Mouse (Mus musculus): Measurements from ENCODE around the gene Lysmd1.
"Not testable (repeated sequence)": the region's sequence is repeated elsewhere in the genome, so short reads cannot be mapped to it uniquely, and the experiment has no call there.

The Lysmd1 gene

DNA sequence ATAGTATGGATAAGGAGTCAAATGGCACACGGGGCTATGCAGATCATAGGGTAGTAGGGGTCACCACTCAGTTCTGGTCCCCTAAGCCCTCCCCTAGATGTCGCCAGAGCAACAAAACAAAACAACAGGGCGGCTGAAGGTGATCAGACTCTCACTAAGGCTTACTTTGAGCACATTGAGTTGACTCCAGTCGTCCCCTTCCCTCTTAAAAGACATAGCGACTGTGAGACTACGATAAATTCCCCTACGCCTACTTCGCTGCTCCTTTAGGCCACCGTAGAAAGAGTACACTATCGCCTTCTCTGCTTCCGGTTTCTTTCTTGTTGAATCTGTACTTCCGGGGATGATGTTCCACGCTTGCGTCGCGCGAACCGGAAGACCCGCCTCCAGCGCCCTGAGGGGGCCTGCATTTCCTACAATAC, at the start of gene Lysmd1, which contains the start of gene Scnm1:
Gene Lysmd1 (plus strand): TSS at position 409 of the 422 bp plus-strand sequence.
Gene Scnm1 (minus strand): TSS at position 332 of the 422 bp plus-strand sequence.
- in situ Hi-C loops (cut with MboI) = no loop called here

DNA sequence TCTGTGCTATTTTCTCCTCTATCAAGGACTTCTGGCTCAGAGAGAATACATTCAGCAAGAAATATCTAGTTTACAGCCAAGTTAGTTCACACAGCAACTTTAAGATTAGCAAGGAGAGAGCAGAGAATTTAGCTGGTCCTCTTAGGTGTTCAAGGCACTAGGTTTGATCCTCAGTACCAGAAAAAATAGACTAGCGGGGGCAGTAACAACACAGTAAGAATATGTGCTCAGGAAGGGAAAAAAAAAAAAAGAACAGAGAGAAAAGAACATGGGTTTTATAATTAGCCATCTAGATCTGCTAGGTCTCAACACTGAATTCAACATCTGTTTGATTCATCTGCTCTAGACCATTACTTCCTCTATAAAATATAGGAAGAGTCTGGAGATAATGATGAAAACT, 45.8 kb upstream of the Lysmd1 start:
- in situ Hi-C loops (cut with MboI) = no loop called here

DNA sequence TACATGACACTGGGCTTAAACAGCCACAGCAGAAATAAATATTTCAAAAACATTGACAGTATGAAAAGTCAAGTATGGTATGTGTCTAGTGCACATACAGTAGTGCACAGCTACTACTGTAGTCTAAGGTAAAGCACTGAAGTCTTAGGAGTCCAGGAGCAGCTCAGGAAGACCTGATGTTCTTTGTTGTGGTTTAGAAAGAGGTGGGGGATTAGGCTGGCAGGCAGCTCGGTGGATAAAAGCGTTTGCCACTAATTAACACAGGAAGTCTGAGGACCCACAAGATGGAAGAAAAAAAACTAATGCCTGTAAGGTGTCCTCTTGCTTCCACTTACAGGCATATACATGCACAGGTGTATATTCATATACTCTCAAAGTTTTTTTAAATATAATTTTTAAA, 33.0 kb upstream of the Lysmd1 start:
- in situ Hi-C loops (cut with MboI) = no loop called here

DNA sequence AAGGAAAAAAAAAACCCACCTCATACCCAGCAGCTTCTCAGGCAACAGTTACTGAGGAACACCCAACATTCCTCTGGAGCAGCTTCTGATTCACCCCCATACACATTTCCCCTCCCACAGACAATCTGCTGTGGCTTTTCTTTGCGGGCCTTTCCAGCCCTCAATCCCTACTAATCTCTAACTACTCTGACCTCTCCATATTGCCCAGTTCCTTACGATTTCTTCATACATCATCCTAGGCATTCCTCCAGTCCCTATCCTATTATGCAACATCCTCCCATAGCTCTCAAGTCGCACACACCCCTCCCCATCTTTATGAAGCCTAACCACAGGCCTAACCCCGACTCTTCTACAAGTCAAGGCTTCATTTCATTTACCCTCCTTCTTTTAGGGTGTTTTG, 28.8 kb upstream of the Lysmd1 start:
- in situ Hi-C loops (cut with MboI) = no loop called here

DNA sequence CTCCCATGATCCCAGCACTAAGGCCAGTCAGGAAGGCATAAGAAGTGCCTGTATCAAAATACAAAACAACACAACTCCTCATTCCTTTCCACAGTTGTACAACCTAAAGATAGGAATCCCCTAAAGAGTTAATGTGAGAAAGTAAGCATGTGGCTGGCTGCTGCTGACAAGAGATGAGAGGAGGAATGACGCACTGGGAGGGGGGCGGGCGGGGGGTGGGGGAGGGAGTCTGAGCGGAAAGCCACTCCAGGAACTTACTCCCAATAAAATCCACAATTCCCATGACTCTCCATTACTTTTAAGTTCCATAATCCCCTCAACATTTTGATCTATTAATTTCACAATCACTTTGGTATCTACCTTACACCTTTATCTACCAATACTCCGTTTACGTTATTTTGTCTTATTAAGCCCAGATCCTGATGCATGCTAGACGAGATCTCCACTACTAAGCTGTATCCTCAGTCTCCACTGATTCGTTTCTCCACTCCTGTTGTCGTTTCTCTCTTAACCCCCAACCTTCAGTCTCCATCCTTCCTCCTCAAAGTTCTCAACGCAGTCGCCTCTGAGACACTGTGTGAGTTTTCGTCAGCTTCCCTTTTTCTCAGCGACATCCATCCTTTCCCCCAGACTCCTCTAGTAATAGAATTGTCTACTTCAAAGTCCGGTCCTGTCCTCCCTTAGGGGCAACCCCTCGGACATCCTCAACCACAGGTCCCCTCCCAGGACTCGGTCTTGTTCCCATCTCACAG, 28.1 kb upstream of the Lysmd1 start:
- in situ Hi-C loops (cut with MboI) = no loop called here

DNA sequence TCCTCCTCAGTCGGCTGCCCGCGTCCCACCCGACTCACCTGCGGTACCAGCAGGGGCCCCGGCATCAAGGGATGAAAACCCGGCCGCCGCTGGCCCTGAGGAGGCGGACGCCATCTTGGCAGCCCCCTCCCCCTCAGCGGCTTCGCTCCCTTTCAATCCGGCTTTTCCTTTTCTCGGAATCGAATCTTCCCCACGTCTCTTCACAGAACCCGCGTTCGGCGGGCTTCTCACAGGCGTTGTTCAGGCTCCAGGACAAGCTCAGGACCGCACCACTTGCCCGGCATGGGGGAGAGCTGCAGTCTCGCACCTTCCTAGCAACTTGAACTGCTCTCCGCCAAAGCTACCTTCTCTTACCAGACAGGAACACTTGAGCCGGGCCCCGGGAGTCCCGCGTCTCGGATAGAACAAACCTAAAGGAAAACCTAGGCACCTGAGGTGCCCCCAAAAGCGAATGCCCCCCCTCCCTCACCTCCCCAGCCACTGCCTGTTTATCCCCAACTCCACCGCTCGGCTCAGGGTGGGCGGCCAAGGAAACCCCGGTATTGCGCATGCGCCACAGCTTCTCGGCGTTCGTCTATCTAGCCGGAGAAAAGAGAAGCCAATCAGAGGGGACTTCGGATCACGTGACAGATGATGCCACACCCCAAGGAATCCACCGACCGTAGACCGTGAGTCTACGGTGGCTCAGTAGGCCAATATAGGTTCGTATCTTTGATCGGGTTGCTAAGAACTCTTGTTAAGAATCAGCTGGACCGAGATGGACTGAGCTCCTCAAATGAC, 27.4 kb upstream of the Lysmd1 start, which contains the start of gene Pip5k1a:
Gene Pip5k1a (minus strand): TSS at position 593 of the 780 bp plus-strand sequence.
- in situ Hi-C loops (cut with MboI) = no loop called here

DNA sequence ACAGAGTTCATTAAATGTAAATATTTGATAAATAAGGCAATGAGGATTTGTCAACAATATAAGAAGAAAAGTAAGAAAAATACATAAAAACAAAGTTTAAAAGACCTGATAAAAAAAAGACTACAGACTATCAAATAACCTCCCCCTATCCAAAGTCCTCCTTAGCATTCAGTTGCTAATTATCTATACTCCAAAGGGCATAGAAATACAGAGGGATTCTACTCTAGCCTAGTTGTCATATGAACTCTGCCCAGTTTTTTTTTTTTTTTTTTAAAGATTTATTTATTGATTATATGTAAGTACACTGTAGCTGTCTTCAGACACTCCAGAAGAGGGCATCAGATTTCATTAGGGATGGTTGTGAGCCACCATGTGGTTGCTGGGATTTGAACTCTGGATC, 26.6 kb upstream of the Lysmd1 start:
- in situ Hi-C loops (cut with MboI) = not testable (repeated sequence)

DNA sequence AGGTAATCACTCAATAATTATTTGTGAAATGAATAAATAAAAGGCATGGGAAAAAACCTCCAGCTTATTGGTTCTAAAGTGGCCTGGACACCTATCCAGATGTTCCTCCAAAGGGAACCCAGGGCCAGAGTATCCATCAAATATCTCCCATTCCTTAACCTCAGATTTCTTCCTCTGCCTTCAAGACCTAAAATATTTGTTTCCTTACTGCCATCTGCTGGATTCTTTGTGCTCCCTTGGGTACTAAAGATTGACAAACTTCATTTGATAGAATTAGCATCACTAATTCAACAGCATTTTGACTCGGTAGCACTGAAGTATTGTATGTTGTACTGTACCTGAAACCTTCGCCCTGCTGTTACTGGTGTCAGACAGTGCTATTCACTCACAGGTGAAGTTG, 26.0 kb upstream of the Lysmd1 start:
- in situ Hi-C loops (cut with MboI) = no loop called here

DNA sequence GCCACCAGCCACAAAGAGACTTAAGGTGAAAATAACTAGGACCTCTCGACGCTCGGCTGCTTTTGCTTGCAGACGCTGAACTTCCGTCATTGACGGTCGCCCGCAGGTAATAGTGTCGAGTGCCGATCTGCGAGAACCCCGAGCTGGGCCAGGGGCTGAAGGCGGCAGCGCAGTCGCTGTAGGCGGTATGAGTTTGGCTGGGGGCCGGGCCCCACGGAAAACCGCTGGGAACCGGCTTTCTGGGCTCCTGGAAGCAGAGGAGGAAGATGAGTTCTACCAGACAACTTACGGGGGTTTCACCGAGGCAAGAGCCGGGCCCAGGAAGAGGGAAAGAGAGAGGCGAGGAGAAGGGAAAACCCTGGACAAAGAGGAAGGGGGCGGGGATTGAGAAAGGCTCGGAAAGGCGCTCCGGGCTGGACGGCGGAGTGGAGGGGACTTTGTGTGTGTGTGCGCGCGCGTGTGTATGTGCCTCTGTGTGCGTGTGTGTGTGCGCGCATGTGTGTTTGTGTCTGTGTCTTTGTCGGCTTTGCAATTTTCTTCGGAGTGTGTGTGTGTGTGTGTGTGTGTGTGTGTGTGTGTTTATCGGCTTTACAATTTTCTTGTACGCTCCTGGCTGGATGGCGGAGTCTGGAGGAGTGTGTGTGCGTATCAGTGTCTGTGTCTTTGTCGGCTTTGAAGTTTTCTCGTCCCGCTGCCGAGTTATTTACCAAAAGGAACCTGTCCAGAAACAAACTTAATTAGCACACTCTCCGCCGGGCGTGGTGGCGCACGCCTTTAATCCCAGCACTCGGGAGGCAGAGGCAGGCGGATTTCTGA, 22.8 kb upstream of the Lysmd1 start, which contains the start of gene Vps72:
Gene Vps72 (plus strand): TSS at position 112 of the 816 bp plus-strand sequence.
- in situ Hi-C loops (cut with MboI) = no loop called here

DNA sequence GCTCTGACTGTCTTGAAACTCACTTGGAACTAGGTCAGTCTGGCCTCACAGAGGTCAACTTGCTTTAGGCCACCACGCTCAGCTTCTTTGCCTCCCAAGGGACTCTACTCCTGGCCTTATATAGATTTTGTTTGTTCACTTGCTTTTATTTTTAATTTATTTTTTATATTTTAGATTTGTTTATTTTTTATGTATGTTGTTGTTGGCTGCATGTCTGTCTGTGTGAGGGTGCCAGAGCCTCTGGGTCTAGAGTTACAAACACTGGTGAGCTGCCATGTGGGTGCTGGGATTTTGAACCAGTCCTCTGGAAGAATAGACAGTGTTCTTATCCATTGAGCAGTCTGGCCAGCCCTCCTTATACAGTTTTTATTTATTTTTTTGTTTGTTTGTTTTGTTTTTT, 21.1 kb upstream of the Lysmd1 start:
- in situ Hi-C loops (cut with MboI) = no loop called here

DNA sequence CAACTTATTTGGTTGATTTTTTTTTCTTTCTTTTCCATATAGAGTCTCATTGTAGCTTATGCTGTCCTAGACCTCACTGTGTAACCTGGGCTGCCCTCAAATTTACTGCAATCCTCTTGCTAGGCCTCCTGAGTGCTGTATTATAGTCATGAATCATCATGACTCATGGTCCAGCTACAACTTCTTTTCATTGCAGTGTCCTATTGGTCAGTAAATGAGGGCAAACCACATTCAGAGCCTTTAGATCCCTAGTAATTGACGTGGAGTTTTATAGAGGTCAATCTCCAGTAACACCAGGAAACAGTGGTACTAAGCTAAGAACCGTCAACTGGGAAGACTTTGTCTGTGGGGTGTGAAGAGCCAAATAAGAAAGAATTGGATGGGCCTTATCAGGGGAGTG, 16.1 kb upstream of the Lysmd1 start:
- in situ Hi-C loops (cut with MboI) = no loop called here

DNA sequence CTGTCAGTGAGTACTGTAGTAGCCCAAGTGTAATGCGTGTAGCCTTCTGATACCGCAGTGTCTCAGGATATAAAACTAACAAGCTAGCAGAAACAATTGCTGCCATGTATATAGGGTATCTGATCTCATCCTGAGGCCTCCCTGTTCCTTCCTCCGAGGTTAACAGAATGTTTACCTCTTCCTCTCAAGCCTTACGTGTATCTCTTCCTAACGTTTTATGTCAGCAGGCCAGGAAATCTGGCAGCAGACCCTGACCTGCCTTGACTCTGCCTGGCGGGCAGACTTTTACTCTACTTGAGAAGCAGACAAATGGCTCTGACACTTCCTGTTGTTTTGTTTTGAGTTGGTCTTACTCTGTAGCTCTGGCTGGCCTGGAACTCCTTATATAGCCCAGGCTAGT, 12.3 kb upstream of the Lysmd1 start:
- in situ Hi-C loops (cut with MboI) = no loop called here

DNA sequence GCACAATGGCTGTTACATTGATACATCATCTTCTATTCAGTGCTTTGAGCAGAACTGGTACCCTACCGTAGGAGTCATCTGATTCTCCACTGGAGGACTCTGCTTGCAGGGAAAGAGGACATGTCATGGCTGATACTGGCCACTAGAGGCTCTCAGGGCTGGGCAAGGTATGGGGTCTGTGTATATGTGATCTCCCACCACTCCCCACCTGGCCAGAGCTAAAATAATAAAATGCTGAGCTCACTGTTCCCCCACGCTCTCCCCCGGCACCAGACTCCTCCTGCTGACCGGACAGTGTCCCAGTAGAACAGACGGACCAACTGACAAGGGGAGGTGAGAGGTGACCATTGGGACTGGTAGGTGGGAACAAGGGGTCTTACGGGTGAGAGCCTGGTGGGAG, 9.6 kb upstream of the Lysmd1 start, which contains the start of gene Tmod4:
Gene Tmod4 (plus strand): TSS at position 231 of the 400 bp plus-strand sequence.
- in situ Hi-C loops (cut with MboI) = no loop called here

DNA sequence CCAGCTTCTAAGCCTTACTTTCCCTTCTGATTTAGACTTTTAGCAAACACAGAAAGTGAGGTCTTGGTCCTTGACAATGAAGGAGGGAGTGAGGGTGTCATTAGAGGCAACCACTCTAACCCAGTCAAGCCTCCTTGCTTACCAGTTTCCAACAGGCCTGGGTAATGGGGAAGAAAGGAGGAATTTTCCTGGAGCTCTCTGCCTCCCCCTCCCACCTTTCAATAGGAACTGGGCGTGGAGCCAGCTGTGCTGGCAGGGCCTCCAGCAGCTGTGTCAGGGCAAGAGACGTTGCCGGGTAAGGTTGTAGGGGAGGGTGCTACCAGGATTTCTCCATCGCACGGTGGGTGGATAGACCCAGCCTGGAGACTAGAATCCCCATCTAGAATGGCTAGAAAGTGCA, 8.9 kb upstream of the Lysmd1 start:
- in situ Hi-C loops (cut with MboI) = no loop called here

DNA sequence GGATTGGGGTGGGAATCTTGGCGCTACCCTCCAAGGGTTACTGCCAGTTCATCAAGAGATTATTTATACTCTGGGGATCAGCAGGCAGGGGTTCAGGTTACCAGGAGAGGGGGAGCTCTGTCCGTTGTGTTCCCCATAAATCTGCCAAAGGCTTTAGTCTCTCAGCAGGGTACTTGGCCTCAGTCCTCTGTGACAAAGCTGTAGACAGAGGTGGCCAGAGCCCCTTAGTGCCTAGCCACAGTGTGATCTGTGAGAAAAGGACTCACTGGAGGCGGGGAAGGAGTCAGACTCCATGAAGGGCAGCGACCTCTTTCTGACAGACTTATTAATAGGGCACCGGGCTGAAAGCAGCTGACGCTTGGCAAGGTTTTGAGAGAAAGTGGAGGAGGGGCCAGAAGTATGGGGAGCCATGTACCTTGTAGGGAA, 4.6 kb upstream of the Lysmd1 start:
- in situ Hi-C loops (cut with MboI) = no loop called here

DNA sequence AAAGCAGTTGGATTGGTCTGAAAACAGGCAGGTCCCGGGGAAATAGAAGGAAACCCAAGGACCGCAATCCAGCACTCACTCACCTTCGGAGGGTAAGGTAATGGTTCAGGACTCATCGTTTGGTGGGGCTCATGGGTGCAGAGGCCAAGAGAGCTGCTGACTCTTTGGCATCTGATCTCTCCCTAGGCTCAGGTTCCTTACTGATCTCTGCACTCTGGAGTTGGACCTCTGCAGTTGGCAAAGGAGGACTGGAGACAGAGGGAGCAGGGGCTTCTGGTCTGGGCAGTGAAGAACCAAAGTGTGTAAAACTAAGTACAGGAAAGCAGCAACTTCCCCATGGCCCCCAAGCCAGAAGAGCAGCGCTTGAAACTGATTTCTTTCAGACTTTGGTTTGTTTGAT, 3.8 kb upstream of the Lysmd1 start:
- in situ Hi-C loops (cut with MboI) = no loop called here

DNA sequence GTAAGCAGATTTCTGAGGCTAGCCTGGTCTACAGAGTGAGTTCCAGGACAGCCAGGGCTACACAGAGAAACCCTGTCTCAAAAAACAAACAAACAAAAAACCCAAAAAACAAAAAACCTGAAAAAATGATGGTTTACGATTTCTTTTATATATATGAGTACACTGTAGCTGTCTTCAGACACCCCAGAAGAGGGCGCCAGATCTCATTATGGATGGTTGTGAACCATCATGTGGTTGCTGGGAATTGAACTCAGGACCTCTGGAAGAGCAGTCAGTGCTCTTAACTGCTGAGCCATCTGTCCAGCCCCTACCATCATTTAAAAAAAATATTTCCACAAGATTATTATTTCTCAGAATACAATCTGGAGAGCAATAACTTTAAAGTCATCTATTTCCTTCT, 1.5 kb upstream of the Lysmd1 start:
- in situ Hi-C loops (cut with MboI) = not testable (repeated sequence)

DNA sequence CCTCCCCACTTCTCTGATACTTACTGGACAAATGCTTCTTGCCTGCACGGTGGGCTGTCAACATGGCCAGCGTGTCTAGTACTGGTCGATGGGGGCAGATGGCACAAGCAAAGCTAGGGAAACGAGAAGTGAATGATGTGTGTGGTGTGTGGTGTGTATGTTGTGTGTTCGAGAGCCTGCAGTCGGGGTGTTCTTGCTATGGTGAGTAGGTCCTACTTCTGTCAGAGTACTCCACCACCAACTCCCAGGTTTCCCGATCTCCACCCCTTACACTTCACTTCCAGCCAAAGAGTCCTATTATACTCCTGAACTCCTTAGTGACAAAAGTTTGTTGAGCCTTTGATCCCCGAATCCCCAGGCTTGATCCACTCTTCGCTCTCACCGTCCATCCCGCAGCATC, 712 bp upstream of the Lysmd1 start:
- in situ Hi-C loops (cut with MboI) = no loop called here

DNA sequence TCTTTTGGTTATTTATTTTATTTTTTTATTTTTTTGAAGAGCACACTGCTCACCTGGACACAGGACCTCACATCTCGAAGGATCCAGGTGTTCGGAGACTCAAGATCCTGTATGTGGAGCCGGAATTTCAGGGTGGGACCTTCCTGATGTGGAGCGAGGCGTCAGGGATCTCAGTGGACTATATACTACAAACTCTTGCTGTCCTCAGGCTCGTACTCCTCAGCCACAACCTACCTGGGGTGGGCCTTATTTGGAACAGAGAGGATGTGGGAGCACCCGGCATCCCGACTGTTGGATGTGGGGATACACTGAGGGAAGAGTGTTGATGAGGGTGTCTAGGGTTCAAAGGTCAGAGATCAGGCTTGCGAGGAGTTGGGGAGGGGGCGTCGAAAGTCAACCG, 245 bp downstream of the Lysmd1 start:
- in situ Hi-C loops (cut with MboI) = not testable (repeated sequence)

DNA sequence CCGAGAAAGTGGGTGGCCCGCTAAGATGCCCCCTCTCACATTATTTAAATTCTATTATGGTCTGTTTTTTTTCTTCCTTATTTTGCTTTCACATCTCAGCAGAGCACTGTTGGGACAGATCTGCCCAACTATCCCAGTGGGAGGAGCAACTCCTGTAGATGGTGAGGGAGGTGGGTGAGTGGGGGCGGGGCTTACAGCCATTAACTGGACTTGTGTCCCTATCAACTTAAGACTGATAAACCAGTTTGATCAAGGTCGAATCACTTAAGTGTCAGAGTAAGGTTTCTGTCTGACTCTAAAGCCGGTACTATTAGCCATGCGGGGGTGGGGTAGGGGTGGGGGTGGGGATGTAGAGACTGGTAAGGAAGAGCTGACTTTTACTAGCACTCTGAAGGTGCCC, 1.1 kb downstream of the Lysmd1 start:
- in situ Hi-C loops (cut with MboI) = no loop called here

DNA sequence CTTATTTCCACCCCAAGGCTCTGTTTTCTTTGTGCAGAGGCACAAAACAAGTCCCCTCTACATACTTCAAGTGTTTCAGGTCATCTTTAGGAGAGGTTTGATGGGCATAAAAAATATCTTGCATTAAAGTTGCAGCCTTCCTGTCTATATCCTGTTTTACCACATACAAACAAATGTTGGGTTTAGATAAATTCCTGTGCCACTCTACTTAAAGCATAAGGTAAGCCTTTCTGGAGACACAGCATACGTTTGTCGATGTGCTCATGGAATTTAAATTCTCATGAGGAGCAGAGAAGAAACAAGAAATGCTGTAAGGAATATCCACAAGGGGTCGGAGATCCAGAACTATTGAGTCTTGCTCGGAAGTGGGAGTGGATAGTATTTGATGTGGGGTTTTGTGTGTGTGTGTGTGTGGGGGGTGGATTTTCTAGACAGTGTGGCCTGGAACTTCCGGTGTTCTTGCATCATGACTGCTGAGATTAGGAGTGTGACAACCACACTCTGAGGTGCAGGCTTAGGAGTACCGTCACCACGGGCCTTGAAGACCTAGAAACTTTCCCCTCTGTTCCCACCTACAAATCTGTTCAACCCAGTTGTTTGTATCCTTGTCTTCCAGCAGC, 1.7 kb downstream of the Lysmd1 start:
- in situ Hi-C loops (cut with MboI) = no loop called here

DNA sequence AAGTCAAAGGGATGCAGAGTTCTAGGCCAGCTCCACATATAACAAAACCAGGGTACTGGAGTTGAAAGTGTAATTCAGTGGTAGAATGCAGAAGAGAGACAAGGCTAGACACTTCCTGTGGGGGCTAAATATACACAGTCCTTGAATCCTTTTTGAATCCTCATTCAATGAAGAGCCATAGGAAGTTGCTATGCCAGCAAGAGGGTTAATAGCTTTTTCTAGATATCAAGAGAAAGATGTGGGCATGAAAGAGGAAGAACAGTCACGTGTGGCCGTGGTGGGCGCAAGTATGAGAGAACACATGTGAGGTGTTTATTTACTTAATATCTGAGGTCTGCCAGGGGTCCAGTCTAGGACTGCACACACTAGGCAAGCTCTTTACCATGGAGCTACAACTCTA, 2.4 kb downstream of the Lysmd1 start:
- in situ Hi-C loops (cut with MboI) = no loop called here
